Mouse (Mus musculus) heart, postnatal 0 days (tissue): ENCODE data around the gene Pga5.

Experiments used
- CTCF ChIP-seq: IDR thresholded peaks from 2 replicates; pipeline ENCODE4 v1.5.1; 2016; ENCODE audit warnings: antibody characterized with exemption, control low read depth, low read depth
- EP300 ChIP-seq: IDR thresholded peaks from 2 replicates; pipeline ENCODE4 v1.6.1; 2016; ENCODE audit warnings: antibody characterized with exemption, low read depth

- TF ChIP-seq CTCF (no peak), EP300 (no peak)
Observed at GRCm38 (mm10) chr19:10685727-10686126, 7.9 kb upstream of the Pga5 start.
